Mouse (Mus musculus) thymus, adult 18-20 months (tissue): ENCODE data around the gene Cdkl3.

ENCODE experiments used
- DNase-seq, 2 experiments: peaks; one replicate each; pipeline ENCODE4 v3.0.0; 2022; ENCODE audit warnings: mixed read lengths in 2 of 2

Gene Cdkl3

GRCm38 (mm10) chr11:52003772-52004528 is at the start of gene Cdkl3:
Cdkl3 (plus strand) TSS chr11:52004221.
- peak; percentile 90 to 93 for DNase-seq

GRCm38 (mm10) chr11:51956112-51956511 is 47.9 kb upstream of the Cdkl3 start:
- DNase-seq: no peak

GRCm38 (mm10) chr11:51957760-51958159 is 46.3 kb upstream of the Cdkl3 start:
- no peak for DNase-seq

- DNase-seq: no peak
Observed at GRCm38 (mm10) chr11:51959511-51959910, 44.5 kb upstream of the Cdkl3 start.

- no peak for DNase-seq
Observed at GRCm38 (mm10) chr11:51960061-51960460, 44.0 kb upstream of the Cdkl3 start.

- DNase-seq: peak in 1 of 2 experiments; percentile 48
Observed at GRCm38 (mm10) chr11:51960967-51961471, 43.0 kb upstream of the Cdkl3 start.

GRCm38 (mm10) chr11:51961761-51962160 is 42.3 kb upstream of the Cdkl3 start:
- DNase-seq: peak; percentile 50 to 69

GRCm38 (mm10) chr11:51962277-51962676 is 41.7 kb upstream of the Cdkl3 start:
- no peak for DNase-seq

GRCm38 (mm10) chr11:51966651-51967050 is 37.4 kb upstream of the Cdkl3 start:
- no peak for DNase-seq

GRCm38 (mm10) chr11:51967443-51968401 is 36.3 kb upstream of the Cdkl3 start, which contains the start of gene Cdkn2aipnl:
Cdkn2aipnl (plus strand) TSS chr11:51967661.
- DNase-seq: peak; percentile 92 to 95

- peak in 1 of 2 experiments; percentile 39 for DNase-seq
Observed at GRCm38 (mm10) chr11:51968896-51969295, 35.1 kb upstream of the Cdkl3 start.

- no peak for DNase-seq
Observed at GRCm38 (mm10) chr11:51969511-51969910, 34.5 kb upstream of the Cdkl3 start.

GRCm38 (mm10) chr11:51971644-51972043 is 32.4 kb upstream of the Cdkl3 start:
- no peak for DNase-seq

GRCm38 (mm10) chr11:51999611-52000289 is 4.3 kb upstream of the Cdkl3 start:
- peak; percentile 21 to 63 for DNase-seq

- DNase-seq: peak; percentile 91 to 96
Observed at GRCm38 (mm10) chr11:52000290-52000962, 3.6 kb upstream of the Cdkl3 start, which contains the start of gene Ube2b. Ube2b (minus strand) TSS chr11:52000762.

GRCm38 (mm10) chr11:52001341-52001740 is 2.7 kb upstream of the Cdkl3 start:
- peak in 1 of 2 experiments; percentile 14 for DNase-seq

- DNase-seq: no peak
Observed at GRCm38 (mm10) chr11:52001861-52002260, 2.2 kb upstream of the Cdkl3 start.

GRCm38 (mm10) chr11:52002842-52003504 is 1.0 kb upstream of the Cdkl3 start:
- DNase-seq: no peak

- no peak for DNase-seq
Observed at GRCm38 (mm10) chr11:52003505-52003771, 583 bp upstream of the Cdkl3 start.

- no peak for DNase-seq
Observed at GRCm38 (mm10) chr11:52005586-52005985, 1.6 kb downstream of the Cdkl3 start.

GRCm38 (mm10) chr11:52011011-52011410 is 7.0 kb downstream of the Cdkl3 start:
- no peak for DNase-seq

GRCm38 (mm10) chr11:52011541-52011940 is 7.5 kb downstream of the Cdkl3 start:
- DNase-seq: no peak
